Mouse (Mus musculus): ENCODE results near the gene Eri2.

- no peak for TF ChIP-seq GATA1 (IDR thresholded peaks at IDR 0.05; ENCODE audit: borderline replicate concordance, low read length)
- TF ChIP-seq FLI1 (IDR thresholded peaks at IDR 0.05; ENCODE audit: low read length) = no peak
These were observed 72.9 kb downstream of the Eri2 start for GRCm38 (mm10) chr7:119720947-119721310.

Measured in megakaryocyte, embryonic 14.5 days (primary cell).